Mouse (Mus musculus) common myeloid progenitor, adult 5-6 weeks (primary cell): Measurements from ENCODE around the gene Gm7075. TPM values are rescaled to one million over a fixed set of nuclear protein-coding genes. Genes with fewer than 3 reads are reported as not detected.
"Not testable (repeated sequence)": the region's sequence is repeated elsewhere in the genome, so short reads cannot be mapped to it uniquely, and the experiment has no call there.

Experiments used
- ATAC-seq: replicated peaks from 2 replicates; pipeline ENCODE4 v1.8.0; 2016; ENCODE audit warnings: low read depth, mild to moderate bottlenecking, moderate TSS enrichment, inconsistent platforms; ENCODE audit not compliant: poor library complexity, severe bottlenecking
- total RNA-seq: library from RNA; stranded (forward); fragments of 200-1000, 187-1606 nt; gene quantifications from 2 replicates; pipeline ENCODE4 v1.2.3, GENCODE M21; 2017

The Gm7075 gene
- total RNA-seq, 1 experiment from 2014 or later, result not detected

DNA sequence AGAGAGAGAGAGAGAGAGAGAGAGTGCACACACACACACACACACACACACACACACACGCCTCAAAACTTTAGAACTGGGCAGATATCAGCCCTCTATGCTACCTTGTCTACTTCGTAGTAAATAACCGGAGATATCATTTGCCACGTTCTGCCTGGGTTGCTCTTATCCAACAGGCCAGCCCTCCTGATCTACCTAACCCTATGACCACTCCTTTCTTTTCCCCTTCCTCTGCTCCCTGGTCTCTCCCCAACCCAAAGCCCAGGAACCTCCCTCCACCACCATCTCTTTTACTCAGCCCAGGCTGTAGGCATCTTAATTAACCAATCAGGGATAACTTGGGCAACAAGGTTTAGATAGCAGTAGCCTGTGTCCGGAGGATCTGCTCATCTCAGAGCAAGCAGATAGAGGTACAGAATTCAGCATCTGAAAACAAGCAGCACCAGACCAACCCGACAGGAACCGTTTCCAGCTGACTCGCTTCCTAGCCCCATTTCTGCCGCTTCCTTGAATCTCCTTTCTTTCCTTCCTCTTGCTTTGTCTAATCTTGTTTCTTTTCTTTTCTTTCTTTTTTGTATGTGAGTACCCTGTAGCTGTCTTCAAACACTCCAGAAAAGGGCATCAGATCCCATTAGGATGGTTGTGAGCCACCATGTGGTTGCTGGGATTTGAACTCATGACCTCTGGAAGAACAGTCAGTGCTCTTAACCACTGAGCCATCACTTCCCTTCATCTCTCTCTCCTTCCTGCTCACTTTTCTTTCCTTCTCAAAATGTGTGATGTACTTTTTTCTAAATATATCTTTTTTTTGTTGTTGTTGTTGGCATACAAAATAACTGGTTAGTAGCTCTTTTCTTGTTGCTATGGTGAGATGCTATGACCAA lies 2.2 kb upstream of the Gm7075 start:
- ATAC-seq, result 0 out of 2 replicates have a peak, but pooled peaks have one; percentile 20

DNA sequence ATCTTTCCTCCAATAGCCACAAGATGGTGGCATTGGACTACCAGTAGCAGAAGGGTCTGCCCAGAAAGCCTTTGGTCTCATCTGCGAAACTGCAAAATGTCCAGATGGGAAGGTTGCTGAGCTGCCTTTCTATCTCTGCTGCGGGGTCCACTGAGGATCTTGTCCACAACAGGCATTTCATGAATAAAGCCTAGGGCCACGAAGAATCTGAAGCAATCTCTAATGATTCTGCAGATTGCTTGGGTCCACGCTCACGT lies 1.1 kb upstream of the Gm7075 start:
- no peak for ATAC-seq

DNA sequence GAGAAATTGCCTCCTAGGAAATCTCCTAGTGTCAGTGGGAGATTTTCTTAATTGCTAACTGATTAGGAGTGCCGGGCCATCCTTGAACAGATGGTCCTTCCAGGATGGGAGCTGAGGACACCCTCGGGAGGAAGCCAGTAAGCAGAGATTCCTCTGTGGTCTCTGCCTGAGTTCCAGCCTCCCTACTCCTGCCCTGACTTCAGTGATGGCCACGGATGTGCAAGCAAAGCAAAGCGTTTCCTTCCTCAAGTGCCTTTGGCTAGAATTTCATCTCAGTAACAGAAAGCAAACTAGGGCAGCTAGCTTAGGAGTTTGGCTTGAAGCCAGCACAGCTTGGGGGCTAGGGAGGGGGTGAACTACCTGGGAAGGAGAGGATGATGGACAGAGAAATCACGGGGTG lies 4.5 kb downstream of the Gm7075 start:
- no peak for ATAC-seq

DNA sequence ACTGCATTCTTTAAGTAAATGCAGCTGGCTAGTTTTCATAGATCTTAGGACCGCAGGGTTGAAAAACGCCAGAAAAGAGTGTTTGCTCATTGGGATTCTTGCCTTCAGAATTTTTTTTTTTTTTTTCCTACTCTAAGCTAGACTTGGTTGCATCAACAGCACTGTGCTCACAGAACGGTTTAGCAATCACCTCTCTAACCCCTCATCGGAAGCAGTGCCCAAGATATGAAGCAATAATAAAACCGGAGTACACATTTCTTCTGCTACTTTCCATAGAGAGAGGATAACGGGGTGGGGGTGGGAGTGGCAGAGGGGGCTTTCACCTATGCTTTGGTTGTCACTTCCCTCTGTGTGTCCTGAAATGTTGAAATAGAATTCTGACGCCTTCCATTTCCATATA lies 5.7 kb downstream of the Gm7075 start:
- ATAC-seq, result peak; percentile 76

DNA sequence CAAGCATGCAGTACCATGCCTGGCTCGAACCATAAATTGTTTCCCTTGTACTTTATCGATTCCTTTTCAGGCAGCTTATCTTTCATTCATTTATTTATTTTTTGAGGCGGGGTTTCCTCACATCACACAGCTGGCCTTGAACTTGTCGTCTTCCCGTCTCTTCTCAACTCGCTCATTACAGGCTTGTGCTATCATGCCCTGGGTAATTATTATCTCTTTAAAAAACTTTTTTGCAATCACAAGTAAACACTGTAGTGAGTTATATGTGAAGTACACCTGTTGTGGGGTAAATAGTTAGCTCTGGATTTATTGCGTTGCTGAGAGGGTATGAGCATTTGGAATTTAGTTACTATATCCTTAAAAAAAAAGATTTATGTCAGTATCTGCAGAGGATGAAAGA lies 6.3 kb downstream of the Gm7075 start:
- ATAC-seq, result no peak

DNA sequence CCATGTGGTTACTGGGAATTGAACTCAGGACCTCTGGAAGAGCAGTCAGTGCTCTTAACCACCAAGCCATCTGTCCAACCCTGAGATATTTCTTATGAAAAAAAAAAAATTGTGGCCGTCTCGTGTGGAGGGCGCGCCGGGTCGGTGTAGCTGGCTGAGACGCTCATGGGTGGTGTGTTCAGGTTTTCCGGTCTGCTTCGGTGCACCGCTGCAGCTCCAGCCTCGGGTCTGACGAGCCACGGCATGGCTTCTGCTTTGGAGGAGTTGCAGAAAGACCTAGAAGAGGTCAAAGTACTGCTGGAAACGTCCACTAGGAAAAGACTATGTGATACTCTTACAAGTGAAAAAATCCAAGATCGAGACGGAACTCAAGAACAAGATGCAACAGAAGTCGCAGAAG lies 8.8 kb downstream of the Gm7075 start:
- ATAC-seq, result no peak

DNA sequence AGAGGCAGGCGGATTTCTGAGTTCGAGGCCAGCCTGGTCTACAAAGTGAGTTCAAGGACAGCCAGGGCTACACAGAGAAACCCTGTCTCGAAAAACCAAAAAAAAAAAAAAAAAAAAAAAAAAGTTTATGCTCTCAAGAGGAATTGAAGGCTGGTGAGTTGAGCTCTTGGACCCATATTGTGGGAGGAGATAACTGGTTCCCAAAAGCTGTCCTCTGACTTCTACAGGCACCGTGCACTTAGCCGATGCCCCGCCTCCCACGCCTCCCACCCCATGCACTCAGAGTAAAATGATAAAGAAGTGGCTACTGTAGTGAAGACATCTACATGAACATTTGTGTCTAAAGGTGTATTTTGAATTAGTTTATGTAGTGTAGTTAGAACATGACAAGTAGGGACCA lies 9.9 kb downstream of the Gm7075 start:
- ATAC-seq, result not testable (repeated sequence)

DNA sequence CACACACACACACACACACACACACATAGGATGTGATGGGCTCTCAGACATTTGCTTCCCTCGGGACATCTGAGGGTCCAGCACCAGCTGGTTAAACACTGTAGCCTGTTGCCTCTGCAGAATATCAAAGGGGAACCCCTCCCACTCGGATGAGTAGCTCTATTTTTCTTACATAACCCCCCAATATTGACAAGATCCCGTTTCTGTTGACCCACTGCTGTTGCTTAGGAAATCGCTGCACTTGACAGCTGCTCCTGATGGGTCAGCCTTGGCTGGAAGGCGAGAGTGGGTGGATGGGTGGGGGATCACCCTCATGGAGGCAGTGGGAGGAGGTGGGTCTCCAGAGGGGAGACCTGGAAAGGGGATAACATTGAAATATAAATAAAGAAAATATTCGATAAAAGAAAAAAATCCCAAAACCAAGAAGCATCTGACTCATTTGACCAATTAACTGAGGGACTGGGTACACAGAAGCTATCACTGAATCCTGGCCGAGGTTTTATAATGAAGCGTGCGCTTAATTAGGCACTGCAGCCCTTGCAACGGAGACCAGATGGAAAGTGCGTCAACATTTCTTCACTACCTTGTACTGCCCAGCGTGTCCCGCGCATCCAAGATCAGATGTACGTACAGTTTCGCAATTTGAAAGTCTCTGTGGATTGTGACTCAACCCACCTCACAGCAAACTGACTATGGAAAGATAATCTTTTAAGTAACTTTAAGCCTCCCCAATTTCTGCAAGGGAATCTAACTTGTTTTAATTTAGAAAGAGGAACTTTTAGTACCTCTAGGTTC lies 11.2 kb downstream of the Gm7075 start:
- ATAC-seq, result 0 out of 2 replicates have a peak, but pooled peaks have one; percentile 29

DNA sequence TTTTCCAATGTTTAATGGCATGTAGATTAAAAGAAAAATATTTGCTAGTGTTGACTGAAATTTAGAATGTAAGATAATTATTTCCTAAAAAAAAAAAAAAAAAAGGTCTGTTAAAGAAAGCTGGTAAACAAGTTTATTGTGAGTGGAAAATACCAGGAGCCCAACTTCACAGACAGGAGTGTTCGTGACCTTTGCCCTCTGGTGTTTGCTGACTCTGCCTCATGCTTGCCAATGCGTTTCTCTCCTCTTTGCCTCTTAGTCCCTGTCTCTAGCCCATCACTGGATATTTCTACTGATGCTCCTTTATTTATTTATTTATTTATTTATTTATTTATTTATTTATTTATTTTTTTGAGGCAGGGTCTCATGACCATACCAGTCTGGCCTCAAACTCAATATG lies 18.0 kb downstream of the Gm7075 start:
- no peak for ATAC-seq

DNA sequence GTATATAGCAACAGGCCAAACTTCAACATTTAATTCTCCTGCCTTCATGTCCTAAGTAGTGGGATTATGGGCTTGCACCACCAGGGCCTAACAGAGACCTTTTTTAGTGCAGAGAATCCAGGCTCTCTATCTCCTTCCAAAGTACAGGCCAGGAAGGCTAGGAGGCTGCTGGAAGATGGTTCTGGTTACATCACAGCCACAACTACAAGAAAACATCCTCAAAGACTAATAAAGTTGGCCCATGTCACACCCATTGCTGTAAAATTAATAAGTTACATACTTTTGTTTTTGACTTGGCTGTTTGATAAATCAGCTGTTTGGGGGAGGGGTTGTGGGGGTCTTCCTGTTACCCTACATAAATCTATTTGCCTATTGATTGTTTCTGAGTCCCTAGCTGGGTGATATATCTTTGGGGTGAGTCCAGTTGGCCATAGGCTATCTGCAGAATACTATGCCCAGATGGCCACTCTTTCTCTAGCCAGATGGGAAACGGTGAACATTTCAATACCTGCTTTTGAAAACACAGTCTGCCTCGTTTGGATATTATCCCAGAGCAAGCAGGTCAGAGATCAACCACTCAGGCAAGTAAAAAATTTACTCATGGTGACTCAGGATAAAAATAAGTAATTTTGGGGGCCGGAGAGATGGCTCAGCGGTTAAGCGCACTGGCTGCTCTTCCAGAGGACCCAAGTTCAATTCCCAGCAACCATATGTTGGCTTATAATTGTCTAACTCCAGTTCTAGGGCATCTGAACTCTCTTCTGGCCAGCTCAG lies 18.7 kb downstream of the Gm7075 start:
- ATAC-seq, result no peak

DNA sequence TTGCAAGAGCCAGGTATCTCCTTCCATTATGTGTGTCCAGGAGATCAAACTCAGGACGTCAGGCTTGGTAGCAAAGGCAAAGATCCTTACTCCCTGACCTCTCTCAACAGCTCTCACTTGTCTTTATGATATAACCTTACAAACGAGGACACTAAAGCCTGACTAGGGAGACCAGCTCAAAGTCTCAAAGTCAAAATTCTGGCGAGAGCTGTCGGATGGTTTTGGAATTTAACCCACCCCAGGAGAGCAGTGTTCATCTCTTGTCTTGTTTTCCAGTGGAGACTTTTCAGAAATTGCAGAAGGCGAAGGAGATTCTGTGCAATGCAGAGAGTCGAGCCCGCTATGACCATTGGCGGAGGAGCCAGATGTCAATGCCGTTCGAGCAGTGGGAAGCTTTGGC lies 24.6 kb downstream of the Gm7075 start:
- no peak for ATAC-seq

DNA sequence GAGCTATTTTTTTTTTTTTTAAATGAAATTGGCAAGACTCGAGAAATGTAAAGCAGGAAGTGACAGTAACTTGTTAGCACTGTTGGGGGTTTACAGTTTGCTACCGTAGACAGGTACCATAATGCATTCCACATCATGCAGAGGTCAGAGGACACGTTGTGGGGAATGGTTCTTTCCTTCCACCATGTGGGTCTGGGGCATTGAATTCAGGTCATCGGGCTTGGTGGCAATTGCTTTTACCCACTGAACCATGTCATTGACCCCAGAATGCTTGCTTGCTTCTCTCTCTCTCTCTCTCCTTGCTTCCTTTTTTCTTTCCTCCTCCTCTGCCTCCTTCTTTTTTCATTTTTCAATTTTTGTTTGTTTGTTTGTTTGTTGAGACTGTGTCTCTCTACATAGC lies 32.6 kb downstream of the Gm7075 start:
- no peak for ATAC-seq

DNA sequence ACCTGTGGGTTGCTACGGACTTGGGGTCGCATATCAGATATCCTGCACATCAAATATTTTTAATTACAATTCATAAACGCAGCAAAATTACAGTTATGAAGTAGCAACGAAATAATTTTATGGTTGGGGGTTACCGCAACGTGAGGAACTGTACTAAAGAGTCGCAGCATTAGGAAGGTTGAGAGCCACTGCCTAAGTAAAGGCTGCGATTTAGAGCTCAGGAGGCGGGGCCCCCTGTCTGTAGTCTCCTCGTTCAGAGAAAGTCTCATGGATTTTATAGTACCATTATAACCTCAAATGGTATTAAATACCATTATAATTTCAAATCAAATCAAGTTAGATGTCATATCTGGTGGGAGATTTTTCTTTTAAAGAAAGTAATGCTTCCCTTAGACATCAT lies 34.6 kb downstream of the Gm7075 start:
- no peak for ATAC-seq

DNA sequence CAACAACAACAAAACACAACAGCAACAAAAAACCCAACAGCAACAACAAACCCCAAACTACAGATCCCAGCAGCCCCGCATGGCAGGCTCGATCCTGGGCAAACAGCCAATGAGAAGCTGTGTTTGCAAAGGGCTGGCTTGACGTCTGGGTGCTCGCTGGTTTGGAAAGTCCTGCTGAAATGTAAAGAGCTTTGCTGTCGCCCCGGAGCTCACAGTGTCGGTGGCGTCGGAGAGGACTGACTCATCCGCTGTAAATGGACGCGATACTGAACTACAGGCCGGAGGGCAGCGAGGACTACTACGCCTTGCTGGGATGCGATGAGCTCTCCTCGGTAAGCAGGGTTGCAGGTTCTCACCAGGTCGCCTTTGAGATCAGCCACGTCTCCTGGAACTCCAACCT lies 35.1 kb downstream of the Gm7075 start:
- peak; percentile 76 for ATAC-seq

DNA sequence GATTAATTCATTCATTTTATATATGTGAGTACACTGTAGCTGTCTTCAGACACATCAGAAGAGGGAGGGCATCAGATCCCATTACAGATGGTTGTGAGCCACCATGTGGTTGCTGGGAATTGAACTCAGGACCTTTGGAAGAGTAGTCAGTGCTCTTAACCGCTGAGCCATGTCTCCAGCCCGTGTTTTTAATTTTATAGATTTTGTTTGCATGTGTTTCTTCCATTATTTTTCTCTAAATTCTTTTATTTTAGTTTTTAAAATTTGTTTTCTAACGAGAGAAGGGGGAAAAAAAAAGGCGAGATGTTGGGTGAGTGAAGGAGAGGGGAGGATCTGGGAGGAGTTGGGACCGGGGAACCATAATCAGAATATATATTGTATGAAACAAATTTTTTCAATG lies 35.7 kb downstream of the Gm7075 start:
- ATAC-seq, result not testable (repeated sequence)

DNA sequence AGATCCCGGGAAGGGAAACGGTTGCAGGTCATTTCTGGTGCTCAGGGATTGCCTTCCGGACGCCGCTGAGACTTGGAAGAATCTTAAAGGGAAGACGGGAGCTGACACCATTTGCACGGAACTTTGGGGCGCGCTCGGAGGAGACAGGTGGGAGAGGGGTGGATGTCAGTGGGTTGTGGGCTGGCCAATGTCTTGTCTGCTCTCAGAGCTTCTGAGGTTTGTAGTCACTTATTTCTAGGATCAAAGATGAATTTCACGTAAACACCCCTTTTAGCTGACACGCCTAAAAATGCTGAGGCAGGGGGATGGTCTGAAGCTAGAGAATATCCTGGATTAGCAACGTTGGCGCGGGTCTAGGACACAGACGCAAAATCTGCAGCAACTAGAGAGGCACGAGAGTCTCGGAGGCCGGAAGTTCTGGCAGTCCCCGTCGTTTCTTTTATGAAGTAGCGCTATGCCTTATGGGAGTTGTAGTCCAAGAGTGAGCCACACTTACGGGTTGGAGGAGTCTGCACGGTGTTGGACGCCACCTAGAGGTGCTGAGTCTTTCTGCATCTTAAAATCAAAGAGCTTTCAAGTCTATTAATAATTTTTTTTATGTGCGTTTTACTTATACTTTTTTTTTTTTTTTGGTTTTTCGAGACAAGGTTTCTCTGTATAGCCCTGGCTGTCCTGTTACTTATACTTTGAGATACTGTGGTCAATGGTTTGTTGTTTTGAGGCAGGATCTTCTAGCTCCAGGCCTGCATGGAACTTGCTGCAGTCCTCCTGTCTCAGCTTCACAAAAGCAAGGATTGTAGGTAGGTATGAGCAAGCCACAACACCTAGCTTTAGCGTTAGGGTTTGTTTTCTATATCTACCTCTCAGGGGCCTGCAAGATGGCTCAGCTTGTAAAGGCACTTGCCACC lies 39.0 kb downstream of the Gm7075 start, which contains the start of gene Dnajc12:
Gene Dnajc12 (plus strand): TSS at position 72 of the 908 bp plus-strand sequence.
- peak; percentile 93 for ATAC-seq

DNA sequence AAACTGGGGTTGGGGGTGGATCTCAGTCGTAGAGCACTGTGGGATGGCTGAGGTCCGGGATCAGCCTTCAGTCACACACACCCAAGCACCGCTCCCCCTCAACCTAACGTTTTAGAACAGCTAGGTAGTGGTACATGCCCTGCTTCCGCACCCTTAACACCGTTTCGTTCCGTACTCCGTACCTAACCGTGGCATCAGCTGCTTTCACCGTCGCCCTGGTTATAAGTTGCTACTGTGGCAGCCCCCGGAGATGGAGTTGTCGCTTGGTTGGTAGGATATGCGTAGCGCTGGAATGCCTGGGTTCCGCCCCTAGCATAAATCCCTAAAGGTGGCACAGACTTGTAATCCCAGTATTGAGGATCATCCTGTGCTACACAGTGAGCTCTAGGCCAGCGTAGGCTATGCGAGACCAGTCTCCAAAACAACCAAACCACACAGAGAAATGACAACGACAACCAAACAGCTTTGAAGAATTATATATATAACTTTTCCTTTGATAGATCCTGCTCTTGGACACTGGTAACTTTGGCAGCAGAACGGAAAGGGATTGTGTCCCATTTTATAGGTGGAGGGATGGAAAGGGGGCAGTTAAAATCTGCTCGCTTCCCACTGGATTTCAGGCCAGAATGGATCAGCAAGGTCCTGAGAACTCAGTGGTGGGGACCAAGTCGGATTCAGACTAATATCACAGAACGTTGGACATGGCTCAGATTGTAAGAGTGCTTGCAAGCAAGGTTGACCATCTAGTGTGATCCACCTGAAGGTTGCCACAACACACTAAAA lies 39.9 kb downstream of the Gm7075 start, which contains the start of gene Sirt1:
Gene Sirt1 (minus strand): TSS at position 207 of the 783 bp plus-strand sequence.
- peak; percentile 26 for ATAC-seq

DNA sequence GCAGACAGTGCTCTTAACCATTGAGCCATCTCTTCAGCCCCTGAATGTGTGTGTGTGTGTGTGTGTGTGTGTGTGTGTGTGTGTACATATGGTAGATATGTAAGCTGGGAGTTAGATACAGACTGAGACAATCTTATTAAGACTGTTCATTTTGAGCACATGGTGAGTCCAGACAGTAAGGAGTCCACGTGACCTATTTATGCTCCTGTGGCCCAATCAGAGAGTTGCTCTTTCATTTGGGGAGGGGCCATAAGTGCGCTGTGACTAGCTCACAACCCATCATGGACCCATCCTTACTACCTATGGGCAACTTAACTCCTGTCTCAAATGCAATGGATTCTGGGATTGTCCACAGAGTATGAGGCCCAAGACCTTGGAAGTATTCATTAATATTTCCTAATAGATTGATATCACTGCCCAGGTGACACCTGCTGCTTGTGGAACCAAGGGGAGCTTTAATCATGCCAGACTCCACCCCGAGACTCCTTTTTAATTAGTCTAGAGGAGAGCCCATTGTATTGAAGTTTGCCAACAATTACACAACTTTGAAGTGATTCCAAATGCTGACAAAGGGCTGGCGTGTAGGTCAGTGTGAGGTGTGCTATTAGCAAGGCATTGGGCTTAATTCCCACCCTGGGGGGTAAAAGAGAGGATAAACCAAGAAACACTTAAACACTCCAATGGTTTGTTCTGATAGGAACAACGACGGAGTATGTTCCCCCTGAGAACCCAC lies 42.5 kb downstream of the Gm7075 start:
- no peak for ATAC-seq
